Mouse (Mus musculus): Measurements from ENCODE around the gene Gm49510.
"Not testable (repeated sequence)": the region's sequence is repeated elsewhere in the genome, so short reads cannot be mapped to it uniquely, and the experiment has no call there.

The Gm49510 gene

GRCm38 (mm10) chr15:78878792-78879516, 20.5 kb upstream of the Gm49510 start:
- DNase-seq (ENCODE audit: low spot score) = not testable (repeated sequence)

DNA sequence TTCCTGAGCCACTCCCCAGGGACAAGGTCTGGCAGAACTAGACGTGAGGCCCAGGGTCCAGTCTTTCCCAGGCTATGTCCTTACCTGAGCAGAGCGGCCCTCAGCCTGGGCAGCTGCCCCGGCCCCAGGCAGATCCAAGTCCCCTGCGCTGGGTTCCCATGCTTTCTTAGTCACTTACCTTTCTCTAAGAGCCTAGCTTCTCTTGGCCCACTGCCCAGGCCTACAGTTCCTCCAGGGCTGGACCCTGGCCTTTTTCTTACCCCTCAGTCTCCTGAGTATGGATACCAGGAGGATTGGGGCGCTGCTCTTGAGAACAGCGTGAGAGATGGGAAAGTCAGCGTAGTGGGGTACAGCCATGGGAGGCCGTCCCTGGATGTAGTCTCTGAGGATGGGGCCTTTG, 19.0 kb upstream of the Gm49510 start:
- DNase-seq (ENCODE audit: low spot score) = no peak

DNA sequence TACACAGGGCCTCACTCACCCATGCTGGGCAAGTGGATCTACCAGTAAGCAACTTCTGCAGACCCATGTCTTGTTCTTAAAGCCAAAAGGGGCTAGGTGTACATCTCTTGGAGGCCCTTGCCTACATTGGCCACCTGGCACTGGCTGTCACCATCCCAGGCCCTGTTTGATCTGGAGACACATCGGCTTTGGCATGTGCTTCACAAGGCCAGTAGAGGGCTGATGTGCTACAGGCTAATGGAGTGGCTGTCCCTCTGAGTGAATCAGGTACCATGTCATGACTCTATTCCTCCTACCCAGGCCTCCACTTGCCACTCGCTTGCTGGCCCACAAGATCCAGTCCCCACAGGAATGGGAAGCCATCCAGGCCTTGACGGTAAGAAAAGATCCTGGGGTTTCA, 17.6 kb upstream of the Gm49510 start:
- no peak for DNase-seq (ENCODE audit: low spot score)

DNA sequence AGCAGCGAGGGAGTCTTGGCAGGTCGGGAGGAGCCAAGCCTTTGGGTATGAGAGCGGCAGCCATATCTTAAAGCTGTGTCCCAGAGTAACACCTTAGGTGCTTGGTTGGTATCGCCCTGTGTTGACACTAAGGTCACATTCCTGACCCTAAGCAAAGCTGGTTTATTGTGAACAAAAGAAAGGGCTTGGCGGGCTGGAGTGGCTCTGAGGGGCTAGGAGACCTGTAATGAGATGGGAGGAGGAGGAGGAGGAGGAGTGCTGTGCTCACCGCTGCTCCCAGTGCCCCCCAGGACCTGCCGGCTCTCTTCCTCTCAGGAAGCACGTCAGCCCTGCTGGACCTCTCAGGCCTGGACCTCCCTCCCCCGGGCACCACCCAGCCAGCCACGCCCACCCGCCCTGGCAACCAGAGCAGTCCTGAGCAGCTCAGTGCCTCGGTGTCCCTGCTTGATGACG, 10.0 kb upstream of the Gm49510 start:
- no peak for DNase-seq (ENCODE audit: low spot score)

- DNase-seq (ENCODE audit: low spot score) = no peak
Measured at GRCm38 (mm10) chr15:78892440-78892839, 7.0 kb upstream of the Gm49510 start.

DNA sequence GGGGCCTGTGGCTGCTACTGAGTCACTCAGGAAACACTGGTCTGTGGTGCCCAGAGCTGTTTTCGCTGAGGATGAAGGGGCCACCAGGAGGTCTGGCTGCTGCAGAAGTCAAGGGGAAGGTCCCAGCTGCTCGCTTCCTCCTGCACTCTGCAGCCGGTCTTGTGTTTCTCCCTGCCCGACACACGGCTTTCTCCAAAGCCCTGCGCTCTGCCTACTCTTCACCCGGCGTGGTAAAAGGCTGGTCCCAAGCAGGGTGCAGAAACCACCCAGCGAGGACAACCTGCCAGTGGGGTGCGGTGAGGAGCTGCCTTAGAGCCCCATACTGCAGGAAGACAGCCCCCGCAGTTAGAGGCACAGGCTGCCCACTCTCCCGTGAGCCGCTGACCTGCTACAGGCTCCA, 4.7 kb upstream of the Gm49510 start:
- no peak for DNase-seq (ENCODE audit: low spot score)

DNA sequence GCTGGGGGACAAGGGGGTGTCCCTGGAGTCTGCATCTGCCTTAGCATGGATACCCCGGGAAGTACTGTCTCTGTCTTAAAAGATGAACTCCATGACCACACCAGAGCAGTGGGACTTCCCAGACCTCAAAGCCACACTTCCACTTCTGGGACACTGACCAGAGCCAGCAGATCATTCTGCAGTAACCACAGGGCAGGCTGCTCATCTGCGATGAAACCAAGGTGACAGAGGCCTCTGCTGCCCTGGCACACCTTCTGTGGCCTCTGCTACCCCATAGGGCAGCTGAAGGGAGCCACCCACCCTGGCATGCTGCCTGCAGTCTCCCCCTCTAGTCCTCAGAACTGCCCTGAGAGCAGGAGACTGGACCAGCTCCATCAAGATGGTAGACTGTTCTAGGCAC, 3.7 kb upstream of the Gm49510 start:
- no peak for DNase-seq (ENCODE audit: low spot score)

DNA sequence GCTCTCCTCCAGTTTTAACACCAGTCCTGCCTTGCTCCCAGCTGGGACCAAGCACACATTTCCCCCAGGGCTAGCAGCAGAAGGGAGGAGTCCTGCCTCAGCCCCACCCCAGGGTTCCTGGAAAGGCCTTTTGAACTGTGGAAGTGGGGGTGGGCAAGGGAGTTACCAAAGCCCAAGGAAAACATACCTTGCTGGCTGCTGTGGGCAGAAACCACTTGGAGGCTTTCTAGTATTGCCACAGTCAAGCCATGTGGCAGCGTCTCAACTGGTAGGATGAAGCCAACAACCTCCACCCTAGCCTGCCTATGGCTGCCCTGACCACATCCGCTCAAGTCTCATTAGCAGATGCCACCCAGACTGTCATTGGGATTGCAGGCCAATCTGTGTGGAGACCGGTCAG, 3.3 kb upstream of the Gm49510 start:
- DNase-seq (ENCODE audit: low spot score) = no peak

- DNase-seq (ENCODE audit: low spot score) = no peak
Measured at GRCm38 (mm10) chr15:78897488-78897887, 2.0 kb upstream of the Gm49510 start.

- no peak for DNase-seq (ENCODE audit: low spot score)
Measured at GRCm38 (mm10) chr15:78898507-78899001, 913 bp upstream of the Gm49510 start.

DNA sequence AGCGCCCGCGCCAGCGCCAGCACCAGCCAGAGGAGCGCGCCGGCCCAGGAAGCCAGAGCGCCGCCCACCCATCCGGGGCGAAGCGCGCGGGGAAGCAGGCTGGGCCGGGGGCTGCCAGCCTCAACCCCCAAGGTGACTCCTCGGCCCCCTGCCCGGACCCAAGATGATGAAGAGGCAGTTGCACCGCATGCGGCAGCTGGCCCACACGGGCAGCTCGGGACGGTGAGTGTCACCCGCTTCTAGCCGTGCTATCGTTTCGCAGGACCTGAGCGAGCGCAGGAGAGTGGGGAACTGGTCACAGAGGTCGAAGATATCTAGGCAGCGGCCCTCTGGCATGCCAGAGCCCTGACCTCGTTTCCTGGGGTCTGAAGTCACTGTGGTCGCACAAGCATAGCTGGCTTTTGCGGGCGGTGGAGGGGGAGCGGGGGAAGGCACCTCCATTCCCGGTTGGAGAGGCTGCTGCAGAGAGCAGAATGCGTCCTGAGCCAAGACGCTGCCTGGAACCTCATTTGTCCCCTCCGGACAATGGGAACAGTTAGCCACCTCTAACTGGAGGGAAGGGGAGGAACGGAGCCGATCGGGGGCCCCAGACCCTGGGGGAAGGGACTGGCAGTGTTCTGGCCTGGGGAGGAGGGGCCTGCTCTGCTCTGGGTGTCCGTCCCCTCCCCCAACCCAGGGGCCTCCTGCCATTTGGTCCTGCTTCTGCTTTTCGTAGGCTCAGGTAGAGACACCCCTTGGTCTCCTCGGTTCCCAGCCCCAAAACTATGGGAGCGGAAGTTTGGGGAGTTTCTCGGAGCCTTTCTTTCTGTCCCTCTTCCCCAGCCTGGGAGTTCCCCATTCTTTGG, 495 bp downstream of the Gm49510 start, which contains the start of gene Sh3bp1:
Gene Sh3bp1, plus strand, starts transcription at position 29 of the 845 bp plus-strand sequence.
- DNase-seq (ENCODE audit: low spot score) = no peak

DNA sequence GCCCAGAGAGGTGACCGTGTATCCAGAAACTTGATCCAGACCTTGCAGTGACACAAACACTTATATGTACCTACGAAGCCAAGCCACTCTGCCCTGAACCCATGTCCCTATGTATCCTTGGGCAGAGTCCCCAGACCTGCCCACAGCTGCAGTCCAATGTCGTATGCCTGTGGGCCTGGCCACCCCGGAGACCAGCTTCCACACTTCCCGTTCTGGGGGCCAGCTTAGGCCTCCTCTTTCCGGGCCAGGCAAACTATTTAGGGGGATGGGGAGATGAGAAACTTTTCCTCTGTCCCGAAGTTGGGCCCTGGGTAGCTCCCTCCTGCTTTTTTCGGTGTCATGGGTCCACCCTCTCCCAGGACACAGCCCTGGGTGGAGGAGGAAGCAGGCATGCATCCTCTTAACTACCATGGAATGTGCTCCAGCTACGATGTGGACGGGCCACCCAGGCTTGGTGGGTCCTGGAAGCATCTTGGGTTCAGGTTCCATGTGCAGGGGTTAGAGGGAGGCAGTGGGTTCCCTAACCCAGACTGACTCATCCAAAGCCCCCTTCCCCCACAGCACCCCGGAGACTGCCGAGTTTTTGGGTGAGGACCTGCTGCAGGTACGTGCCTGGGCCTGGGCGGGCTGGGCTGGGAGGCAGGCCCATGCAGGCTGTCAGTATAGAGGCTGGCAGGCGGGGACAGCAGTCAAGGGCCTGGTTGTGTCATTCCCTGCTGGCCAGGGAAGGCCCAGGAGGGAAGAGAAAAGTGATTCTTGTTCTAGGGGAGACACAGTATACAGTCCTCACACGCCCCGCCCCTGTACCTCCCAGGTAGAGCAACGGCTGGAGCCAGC, 1.3 kb downstream of the Gm49510 start:
- DNase-seq (ENCODE audit: low spot score) = no peak

DNA sequence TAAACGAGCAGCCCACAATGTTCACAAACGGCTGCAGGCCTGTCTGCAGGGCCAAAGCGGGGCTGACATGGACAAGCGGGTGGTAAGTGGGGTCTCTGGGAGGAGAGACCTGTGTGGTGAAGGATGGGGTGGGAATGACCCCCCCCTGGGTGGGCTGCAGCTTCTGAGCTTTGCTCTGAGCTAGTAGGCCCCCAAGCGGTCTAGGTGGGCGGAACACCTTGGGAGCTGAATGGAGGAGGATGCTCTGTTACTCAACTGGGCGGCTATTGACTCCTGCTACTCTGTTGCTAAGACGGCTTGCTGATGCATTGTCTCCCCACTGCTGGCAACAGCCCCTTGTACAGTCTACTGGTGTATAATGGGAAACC, 1.9 kb downstream of the Gm49510 start:
- no peak for DNase-seq (ENCODE audit: low spot score)

DNA sequence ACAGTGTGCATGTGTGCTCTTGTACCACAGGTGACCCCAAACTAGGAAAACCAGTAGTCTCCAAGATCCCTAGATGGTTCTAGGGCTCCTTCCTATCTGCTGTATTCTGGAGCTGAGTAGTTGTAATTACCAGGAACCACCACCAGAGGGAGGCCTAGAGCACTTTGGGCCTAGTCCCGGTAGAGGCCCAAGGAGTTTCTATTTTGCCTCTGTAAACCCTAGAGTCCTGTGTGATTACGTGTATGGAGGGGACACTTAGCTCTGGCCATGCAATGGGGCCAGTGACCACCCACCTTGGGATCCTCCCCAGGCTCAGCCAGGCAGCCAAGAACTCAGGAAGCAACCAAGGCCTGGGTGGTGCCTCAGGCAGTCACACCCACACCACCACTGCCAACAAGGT, 3.8 kb downstream of the Gm49510 start:
- DNase-seq (ENCODE audit: low spot score) = peak; percentile 87

DNA sequence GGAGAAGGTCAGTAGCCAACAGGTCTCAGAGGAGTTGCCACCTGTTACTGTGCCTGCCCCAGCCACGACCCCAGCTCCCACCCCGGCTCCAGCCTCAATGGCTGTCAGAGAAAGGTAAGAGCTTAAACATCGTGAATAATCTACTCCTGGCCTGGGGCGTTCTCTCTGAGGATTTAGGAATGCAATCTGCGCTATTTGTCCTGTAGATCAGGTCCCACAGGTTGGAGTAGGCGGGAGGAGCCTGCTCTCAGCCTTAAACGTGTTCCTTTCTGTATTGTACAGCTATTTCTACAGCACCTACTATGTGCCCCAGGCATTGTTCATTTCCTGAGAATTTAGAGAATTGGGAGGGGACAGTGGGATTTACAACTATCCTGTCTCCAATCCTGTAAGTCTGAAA, 8.9 kb downstream of the Gm49510 start:
- DNase-seq (ENCODE audit: low spot score) = no peak

GRCm38 (mm10) chr15:78908982-78909381, 9.5 kb downstream of the Gm49510 start:
- no peak for DNase-seq (ENCODE audit: low spot score)

GRCm38 (mm10) chr15:78912040-78912439, 12.6 kb downstream of the Gm49510 start:
- no peak for DNase-seq (ENCODE audit: low spot score)

DNA sequence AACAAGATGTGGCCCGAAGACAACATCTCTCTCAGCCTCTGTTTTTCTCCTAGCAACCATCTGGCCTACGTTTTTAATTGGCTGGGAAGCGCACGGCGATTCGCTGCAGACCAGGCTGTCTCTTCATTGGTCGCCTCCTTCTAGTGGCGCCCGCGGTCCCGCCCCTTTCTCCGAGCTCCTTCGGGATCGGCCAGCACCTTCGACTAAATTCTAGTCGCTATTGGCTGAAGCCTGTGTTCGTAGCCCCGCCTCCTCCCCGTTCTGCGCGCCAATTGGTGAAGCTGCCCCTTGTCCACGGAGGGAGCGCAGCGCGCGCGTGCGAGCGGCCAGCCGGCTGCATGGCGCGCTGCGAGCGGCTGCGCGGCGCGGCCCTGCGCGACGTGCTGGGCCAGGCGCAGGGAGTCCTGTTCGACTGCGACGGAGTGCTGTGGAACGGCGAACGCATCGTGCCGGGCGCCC, 14.2 kb downstream of the Gm49510 start, which contains the start of gene Pdxp:
Gene Pdxp, plus strand, starts transcription at position 288 of the 459 bp plus-strand sequence.
- DNase-seq (ENCODE audit: low spot score) = peak; percentile 96

DNA sequence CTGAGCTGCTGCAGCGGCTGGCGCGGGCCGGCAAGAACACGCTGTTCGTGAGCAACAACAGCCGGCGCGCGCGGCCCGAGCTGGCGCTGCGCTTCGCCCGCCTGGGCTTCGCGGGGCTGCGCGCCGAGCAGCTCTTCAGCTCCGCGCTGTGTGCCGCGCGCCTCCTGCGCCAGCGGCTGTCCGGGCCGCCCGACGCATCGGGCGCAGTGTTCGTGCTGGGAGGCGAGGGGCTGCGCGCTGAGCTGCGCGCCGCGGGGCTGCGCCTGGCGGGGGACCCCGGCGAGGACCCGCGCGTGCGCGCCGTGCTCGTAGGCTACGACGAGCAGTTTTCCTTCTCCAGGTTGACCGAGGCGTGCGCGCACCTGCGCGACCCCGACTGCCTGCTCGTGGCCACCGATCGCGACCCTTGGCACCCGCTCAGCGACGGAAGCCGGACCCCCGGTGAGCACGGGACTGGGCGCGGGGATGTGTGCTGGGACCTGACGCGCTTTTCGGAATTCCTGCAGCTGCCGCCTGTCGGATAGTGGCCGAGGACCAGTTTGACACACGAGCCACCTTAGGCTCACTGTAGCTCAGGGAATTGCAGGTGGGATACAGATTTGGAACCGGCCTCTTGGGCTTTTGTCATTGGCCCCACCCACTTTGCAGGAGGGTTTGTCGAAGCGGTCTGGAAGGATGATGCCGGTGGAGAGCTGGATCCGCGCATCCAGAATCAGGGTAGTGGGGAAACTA, 14.8 kb downstream of the Gm49510 start:
- no peak for DNase-seq (ENCODE audit: low spot score)

GRCm38 (mm10) chr15:78914823-78915659, 15.6 kb downstream of the Gm49510 start:
- no peak for DNase-seq (ENCODE audit: low spot score)

Measured in layer of hippocampus, adult 11-12 months (tissue).